Mouse (Mus musculus): ENCODE results near the gene Gm21954.

The Gm21954 gene

DNA sequence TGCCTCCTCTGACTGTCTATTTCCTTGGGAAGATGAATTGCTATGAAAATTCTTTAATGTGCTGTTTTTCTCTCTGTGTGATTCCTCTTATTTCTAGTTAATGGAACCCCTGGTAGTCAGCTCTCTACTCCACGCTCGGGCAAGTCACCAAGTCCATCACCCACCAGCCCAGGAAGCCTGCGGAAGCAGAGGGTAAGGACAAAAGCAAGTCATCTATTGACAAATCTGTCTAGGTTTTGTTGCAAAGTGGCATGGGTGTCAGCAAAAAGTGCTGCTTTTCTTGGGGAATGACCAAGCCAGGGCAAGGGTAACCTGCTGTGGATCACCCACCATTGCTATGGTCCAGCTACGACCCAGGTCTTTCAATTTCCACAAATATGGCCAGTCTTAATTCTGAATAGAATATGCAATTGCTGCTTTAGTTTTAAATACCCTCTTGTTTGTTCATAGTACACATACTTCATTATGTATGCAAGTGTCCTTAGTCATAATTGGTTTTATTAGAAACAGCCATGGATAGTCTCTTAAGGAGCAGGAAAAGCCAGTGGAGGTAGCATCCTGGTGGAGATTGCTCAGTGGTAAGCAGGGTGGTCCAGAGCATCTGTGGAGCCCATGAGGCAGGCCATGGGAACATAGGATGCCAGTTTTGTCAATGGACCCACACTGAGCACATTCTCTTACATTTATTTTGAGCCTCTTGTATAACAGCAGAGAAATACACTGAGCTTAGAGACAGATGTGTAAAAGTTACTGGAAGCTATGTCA is 8.9 kb downstream of the Gm21954 start:
- DNase-seq (ENCODE audit: low read depth, low spot score) = no peak

- peak; percentile 72 for DNase-seq (ENCODE audit: low read depth, low spot score)
Observed at GRCm38 (mm10) chr3:55461685-55462655, 10.0 kb downstream of the Gm21954 start.

DNA sequence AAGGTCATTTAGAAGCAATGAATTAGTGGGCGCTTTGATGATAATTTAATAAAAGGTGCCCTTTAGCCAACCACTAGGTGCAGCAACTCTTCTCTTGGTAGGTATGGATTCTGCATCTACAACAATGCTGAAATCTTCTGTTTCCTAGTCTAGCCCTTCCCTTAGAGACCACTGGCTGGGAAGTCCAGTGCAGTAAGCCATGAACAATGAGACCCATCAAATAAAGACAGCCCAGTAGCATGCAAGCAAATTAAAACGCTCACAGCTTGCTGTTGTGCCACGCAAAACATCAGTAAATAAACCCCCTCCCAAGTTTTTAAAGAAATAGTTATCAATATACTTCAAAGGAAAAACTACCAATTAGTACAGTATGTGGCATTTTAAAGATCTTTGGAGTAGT is 10.9 kb downstream of the Gm21954 start:
- DNase-seq (ENCODE audit: low read depth, low spot score) = no peak

- DNase-seq (ENCODE audit: low read depth, low spot score) = no peak
Observed at GRCm38 (mm10) chr3:55452464-55452863, 19.5 kb downstream of the Gm21954 start.

GRCm38 (mm10) chr3:55451877-55452276 is 20.1 kb downstream of the Gm21954 start:
- no peak for DNase-seq (ENCODE audit: low read depth, low spot score)

- no peak for DNase-seq (ENCODE audit: low read depth, low spot score)
Observed at GRCm38 (mm10) chr3:55451035-55451434, 21.0 kb downstream of the Gm21954 start.

- peak; percentile 25 for DNase-seq (ENCODE audit: low read depth, low spot score)
Observed at GRCm38 (mm10) chr3:55449148-55449547, 22.9 kb downstream of the Gm21954 start.

- DNase-seq (ENCODE audit: low read depth, low spot score) = no peak
Observed at GRCm38 (mm10) chr3:55447486-55448460, 24.2 kb downstream of the Gm21954 start.

DNA sequence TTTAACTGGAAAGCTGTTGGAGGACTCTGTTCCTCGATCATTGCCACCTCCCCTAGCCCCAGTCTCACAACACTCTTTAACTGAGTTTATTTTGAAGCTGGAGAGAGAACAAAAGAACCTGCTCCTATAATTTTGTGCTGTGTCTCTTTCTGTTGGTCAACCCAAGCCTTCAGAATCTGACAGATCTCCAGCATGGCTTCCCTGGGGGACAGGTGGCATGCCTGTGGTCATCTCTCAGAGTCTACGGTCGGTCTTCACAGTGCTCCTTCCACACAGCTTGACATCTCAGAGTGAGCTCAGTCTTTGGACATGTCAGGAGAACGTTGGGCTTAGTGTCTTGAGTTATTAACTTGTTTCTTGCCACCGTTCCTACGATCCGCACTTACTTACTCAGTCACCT is 25.3 kb downstream of the Gm21954 start:
- no peak for DNase-seq (ENCODE audit: low read depth, low spot score)

DNA sequence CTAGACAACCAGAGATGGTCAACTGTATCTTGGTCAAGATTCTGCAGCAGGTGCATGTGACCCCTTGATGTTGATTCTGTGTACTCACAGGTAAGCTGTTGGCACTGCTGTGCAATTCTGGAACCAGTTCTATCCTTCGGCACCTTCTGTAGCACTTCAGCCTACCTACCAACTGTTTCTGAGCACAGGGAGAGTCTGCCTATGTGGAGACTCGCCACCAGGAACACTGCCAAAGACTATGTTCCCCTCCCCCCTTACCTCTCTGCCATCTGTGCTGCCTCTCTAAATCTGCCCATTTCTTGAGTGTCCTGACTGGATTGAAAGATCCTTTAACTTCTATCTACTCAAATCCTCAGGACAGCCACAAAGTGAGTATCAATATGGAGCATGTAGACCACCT is 28.3 kb downstream of the Gm21954 start:
- no peak for DNase-seq (ENCODE audit: low read depth, low spot score)

- DNase-seq (ENCODE audit: low read depth, low spot score) = no peak
Observed at GRCm38 (mm10) chr3:55443271-55443670, 28.7 kb downstream of the Gm21954 start.

- no peak for DNase-seq (ENCODE audit: low read depth, low spot score)
Observed at GRCm38 (mm10) chr3:55442012-55442645, 29.9 kb downstream of the Gm21954 start.

GRCm38 (mm10) chr3:55440342-55440741 is 31.7 kb downstream of the Gm21954 start:
- no peak for DNase-seq (ENCODE audit: low read depth, low spot score)

GRCm38 (mm10) chr3:55438824-55439446 is 33.1 kb downstream of the Gm21954 start:
- DNase-seq (ENCODE audit: low read depth, low spot score) = no peak

DNA sequence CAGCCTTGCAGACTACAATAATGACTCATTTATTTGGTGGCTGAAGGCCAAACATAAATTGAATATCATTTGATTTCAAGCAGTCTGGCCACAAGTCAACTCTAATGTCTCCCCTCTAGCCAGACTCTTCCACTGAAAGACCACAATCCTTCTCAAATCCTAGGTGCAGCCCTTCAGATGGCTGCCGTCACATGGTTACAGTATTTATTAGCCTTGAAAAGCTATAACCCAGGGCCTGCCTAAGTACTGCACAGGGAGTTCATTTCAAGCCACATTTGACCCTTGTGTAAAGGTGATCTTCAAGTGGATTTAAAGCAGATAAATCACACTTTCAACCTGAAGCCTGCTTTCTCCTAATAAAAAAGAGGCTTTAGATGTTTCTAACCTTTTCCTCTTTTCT is 37.7 kb downstream of the Gm21954 start:
- no peak for DNase-seq (ENCODE audit: low read depth, low spot score)

DNA sequence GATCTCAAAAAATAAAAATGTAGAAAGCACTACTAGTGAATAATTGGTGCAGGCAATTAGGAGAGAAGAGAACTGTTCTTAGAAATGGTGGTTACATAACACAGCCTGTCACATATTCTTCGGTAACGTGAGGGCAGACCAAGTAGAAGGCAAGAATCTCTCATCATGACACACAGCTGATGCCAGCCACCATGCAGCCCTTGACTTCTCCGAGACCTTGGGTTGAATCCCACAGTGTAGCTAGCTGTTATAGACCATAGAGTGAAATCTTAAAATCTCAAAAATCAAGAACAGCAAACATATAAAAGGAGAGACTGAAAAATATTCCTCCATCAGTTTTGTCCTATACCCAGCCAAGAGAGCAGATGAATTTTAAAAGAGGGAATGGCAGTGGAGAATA is 40.8 kb downstream of the Gm21954 start:
- no peak for DNase-seq (ENCODE audit: low read depth, low spot score)

GRCm38 (mm10) chr3:55430022-55430549 is 41.9 kb downstream of the Gm21954 start:
- peak; percentile 18 for DNase-seq (ENCODE audit: low read depth, low spot score)

- no peak for DNase-seq (ENCODE audit: low read depth, low spot score)
Observed at GRCm38 (mm10) chr3:55423640-55424397, 48.2 kb downstream of the Gm21954 start.

DNA sequence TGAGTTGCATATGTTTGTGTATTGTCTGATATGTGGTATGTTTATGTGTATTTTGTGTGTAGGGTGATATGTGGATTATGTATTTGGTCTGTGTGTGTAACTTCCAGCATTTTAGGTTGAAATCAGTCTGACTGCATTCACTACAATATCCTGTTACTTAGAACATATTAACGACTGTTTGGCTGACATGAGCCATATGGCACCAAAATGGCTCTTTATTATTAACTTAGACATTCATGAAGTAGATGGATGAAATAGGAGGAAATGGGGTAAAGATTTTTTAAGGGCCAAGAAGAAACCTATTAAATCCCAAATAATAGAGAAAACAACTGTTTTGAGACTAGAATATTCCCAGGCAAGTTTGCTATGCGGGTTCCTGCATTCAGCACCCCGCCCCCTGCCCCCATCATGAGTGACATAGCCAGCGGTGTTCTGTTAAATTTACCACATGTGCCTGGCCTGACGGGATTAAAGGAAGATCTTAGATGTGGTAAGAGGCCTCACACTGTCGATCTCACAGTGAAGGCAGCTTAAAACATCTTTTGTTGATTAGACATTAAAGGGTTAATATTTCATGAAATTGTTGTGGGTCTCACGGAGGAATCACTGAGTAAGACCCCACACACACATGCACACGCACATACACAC is 51.5 kb downstream of the Gm21954 start:
- no peak for DNase-seq (ENCODE audit: low read depth, low spot score)

Data from ZHBTc4 (cell line).